Mouse (Mus musculus) liver, embryonic 14.5 days (tissue): ENCODE results near the gene Fbxl17. TPM values are rescaled to one million over a fixed set of nuclear protein-coding genes. Genes with fewer than 3 reads are reported as not detected.

Experiments used
- ATAC-seq: fragments of 200-750 bp; cut with Nextera tagmentation; 2 replicates; pipeline ENCODE4 v1.8.0; 2017; ENCODE audit warnings: moderate number of reproducible peaks, mild to moderate bottlenecking, moderate library complexity; ENCODE audit not compliant: insufficient read depth
- DNase-seq, 3 experiments: peaks; one replicate each; pipeline ENCODE4 v3.0.0-alpha.2; 2012 to 2013; ENCODE audit warnings: low read depth in 3 of 3, low spot score in 3 of 3
- H3K27ac ChIP-seq: fragments of 300-500 bp; sonication (generic); 2 replicates; pipeline ENCODE4 v1.5.1; 2014; ENCODE audit warnings: moderate library complexity, mild to moderate bottlenecking, control low read depth, inconsistent platforms
- H3K27me3 ChIP-seq: fragments of 300-500 bp; sonication (generic); 2 replicates; pipeline ENCODE4 v1.6.1; 2014; ENCODE audit warnings: mild to moderate bottlenecking, low read length, moderate library complexity; ENCODE audit not compliant: control insufficient read depth, insufficient read depth
- H3K36me3 ChIP-seq: fragments of 300-500 bp; sonication (generic); replicated peaks from 2 replicates; pipeline ENCODE4 v1.6.1; 2014; ENCODE audit warnings: low read depth; ENCODE audit not compliant: control insufficient read depth, insufficient read depth
- H3K4me1 ChIP-seq, 2 experiments: fragments of 200-500 bp in 1 of 2; fragments of 300-500 bp in 1 of 2; sonication (generic) in 1 of 2; replicated peaks; 2 replicates each; pipeline ENCODE4 v1.6.1; 2012 to 2014; ENCODE audit warnings: antibody characterized with exemption in 1 of 2, inconsistent platforms in 1 of 2, low read length in 1 of 2; ENCODE audit not compliant: control insufficient read depth in 2 of 2, insufficient read depth in 2 of 2
- H3K4me2 ChIP-seq: fragments of 300-500 bp; sonication (generic); 2 replicates; pipeline ENCODE4 v1.6.1; 2014; ENCODE audit warnings: low read depth, mild to moderate bottlenecking, control low read depth, moderate library complexity
- H3K4me3 ChIP-seq, 2 experiments: fragments of 200-500 bp in 1 of 2; fragments of 300-500 bp in 1 of 2; sonication (generic) in 1 of 2; 2 replicates each; pipeline ENCODE4 v1.5.1; 2012 to 2014; ENCODE audit warnings: low read depth in 2 of 2, low read length in 2 of 2, mild to moderate bottlenecking in 2 of 2, control low read depth in 1 of 2, inconsistent platforms in 1 of 2, moderate library complexity in 1 of 2; ENCODE audit not compliant: insufficient read depth in 1 of 2
- H3K9ac ChIP-seq: fragments of 300-500 bp; sonication (generic); replicated peaks from 2 replicates; pipeline ENCODE4 v1.6.1; 2014; ENCODE audit warnings: mild to moderate bottlenecking, control low read depth, moderate library complexity
- H3K9me3 ChIP-seq: fragments of 300-500 bp; sonication (generic); 2 replicates; pipeline ENCODE4 v1.6.1; 2016; ENCODE audit warnings: low read length, mixed read lengths; ENCODE audit not compliant: control insufficient read depth
- CTCF ChIP-seq: IDR thresholded peaks from 2 replicates; pipeline ENCODE4 v1.5.1; 2016; ENCODE audit warnings: antibody characterized with exemption, low read depth, control low read depth
- EP300 ChIP-seq: IDR thresholded peaks from 2 replicates; pipeline ENCODE4 v1.6.1; 2016; ENCODE audit warnings: antibody characterized with exemption, low read depth
- WGBS: fragments of 180-500 bp; shearing (Covaris S2); extraction: QIAGEN DNeasy Blood & Tissue Kit; methylation state at CpG from one replicate; pipeline ENCODE4 v1.1.7; 2014; ENCODE audit not compliant: insufficient replicate concordance; 5-methylcytosine and 5-hydroxymethylcytosine counted together
- polyA plus RNA-seq, 2 experiments: library from polyadenylated mRNA; depleted of rRNA in 1 of 2; stranded (reverse) in 1 of 2; unstranded in 1 of 2; fragments of >200 nt; fragmentation: Nextera tagmentation in 1 of 2; extraction: Ambion mirVana in 1 of 2; gene quantifications; 2 replicates each; pipeline versions ENCODE4 v1.2.1 to v1.2.3; 2012 to 2014

The Fbxl17 gene
- polyA plus RNA-seq, 2 experiments: 1.9 TPM

DNA sequence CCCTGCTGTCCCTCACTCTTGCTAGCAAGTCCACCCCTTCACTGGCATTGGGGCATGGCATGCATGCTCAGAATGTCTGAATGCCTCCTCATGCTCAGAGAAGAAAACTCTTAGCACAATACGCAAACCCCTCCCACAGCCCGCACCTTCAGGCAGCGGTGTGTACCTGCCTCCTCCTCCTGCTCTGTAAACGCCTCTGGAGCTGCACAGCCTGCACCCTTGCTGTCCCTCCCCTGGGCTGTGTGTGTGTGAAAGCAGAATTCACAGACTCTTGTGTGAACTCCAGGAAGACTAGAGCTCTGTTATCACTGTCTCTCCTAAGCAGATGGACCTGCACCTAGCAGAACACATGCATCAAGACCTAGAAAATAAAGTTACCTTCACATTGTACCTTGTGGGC lies 76.0 kb downstream of the Fbxl17 start:
- Histone ChIP-seq H3K36me3 (no peaks in the 10 kb centered on the region), H3K4me2 (no peak overlapping the region), H3K9ac (no peak overlapping the region), H3K27ac (no peak overlapping the region), H3K9me3 (no peaks in the 10 kb centered on the region), H3K4me1 (0 out of 4 replicates have a peak, but pooled peaks cover 0 to 3% of the 10 kb centered on the region in 2 experiments), H3K27me3 (no peaks in the 10 kb centered on the region), H3K4me3 (no peak overlapping the region)
- WGBS: 74% methylated on average over 4 of the region's 4 CpGs
- ATAC-seq (no peak), DNase-seq (no peak)
- TF ChIP-seq CTCF: no peak
- TF ChIP-seq EP300: no peak

- Histone ChIP-seq H3K9ac (no peak overlapping the region), H3K4me2 (no peak overlapping the region), H3K36me3 (no peaks in the 10 kb centered on the region), H3K9me3 (no peaks in the 10 kb centered on the region), H3K27ac (no peak overlapping the region), H3K4me3 (no peak overlapping the region), H3K27me3 (no peaks in the 10 kb centered on the region), H3K4me1 (0 out of 4 replicates have a peak, but pooled peaks cover 0 to 3% of the 10 kb centered on the region in 2 experiments)
- WGBS: 51% methylated on average over 5 of the region's 5 CpGs
- ATAC-seq (no peak), DNase-seq (no peak)
- no peak for TF ChIP-seq EP300
Observed at GRCm38 (mm10) chr17:63422685-63423084, 77.1 kb downstream of the Fbxl17 start.

GRCm38 (mm10) chr17:63421864-63422263 lies 78.0 kb downstream of the Fbxl17 start:
- ATAC-seq (no peak), DNase-seq (no peak)
- Histone ChIP-seq H3K9ac (no peak overlapping the region), H3K4me2 (no peak overlapping the region), H3K4me3 (no peak overlapping the region), H3K27me3 (no peaks in the 10 kb centered on the region), H3K27ac (no peak overlapping the region), H3K9me3 (no peaks in the 10 kb centered on the region), H3K36me3 (no peaks in the 10 kb centered on the region), H3K4me1 (0 out of 4 replicates have a peak, but pooled peaks cover 0 to 3% of the 10 kb centered on the region in 2 experiments)
- TF ChIP-seq EP300 (no peak), CTCF (no peak)
- 63% methylated on average over 2 of the region's 2 CpGs for WGBS

GRCm38 (mm10) chr17:63419503-63419902 lies 80.3 kb downstream of the Fbxl17 start:
- Histone ChIP-seq H3K4me1 (0 out of 4 replicates have a peak, but pooled peaks cover 0 to 3% of the 10 kb centered on the region in 2 experiments), H3K9me3 (no peaks in the 10 kb centered on the region), H3K27me3 (no peaks in the 10 kb centered on the region), H3K4me3 (no peak overlapping the region), H3K9ac (no peak overlapping the region), H3K36me3 (no peaks in the 10 kb centered on the region), H3K27ac (no peak overlapping the region), H3K4me2 (no peak overlapping the region)
- no peak for TF ChIP-seq CTCF
- TF ChIP-seq EP300: no peak
- DNase-seq: no peak
- ATAC-seq: no peak
- 76% methylated on average over 6 of the region's 6 CpGs for WGBS

DNA sequence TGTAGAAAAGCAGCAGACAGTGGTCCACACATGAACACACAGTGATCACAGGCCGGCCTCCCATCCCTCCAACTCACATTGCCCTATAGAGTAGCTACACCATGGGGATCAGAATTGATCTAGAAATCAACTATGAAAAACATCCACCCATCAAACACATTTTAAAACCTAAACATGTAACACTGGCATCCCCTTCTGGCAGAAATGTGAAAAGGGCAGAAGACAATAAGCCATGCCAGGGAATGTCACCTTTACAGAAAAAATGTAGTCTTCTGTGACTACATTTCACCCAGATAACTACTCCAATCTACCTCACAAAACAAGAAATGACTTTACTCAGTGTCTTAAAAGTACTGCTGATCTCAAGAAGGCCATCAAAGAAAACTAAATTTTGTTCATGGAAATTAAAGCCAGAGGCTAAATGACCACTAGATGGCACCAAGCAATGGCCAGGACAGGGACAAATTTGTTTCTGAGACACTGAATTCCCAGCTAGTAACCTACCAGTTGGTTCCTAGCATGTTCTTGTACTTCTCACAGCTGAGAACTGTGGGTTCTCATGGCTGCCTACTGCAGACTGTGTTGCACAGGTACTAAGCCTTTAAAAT lies 85.7 kb downstream of the Fbxl17 start:
- DNase-seq (peak in 1 of 3 experiments; percentile 14), ATAC-seq (no peak)
- Histone ChIP-seq H3K4me3 (no peak overlapping the region), H3K9ac (no peak overlapping the region), H3K27ac (no peak overlapping the region), H3K36me3 (no peaks in the 10 kb centered on the region), H3K4me1 (no peaks in the 10 kb centered on the region; a peak in 1 of 4 replicates), H3K27me3 (no peaks in the 10 kb centered on the region), H3K4me2 (no peak overlapping the region), H3K9me3 (no peaks in the 10 kb centered on the region)
- WGBS: 81% methylated on average over 1 of the region's 1 CpGs
- TF ChIP-seq CTCF: peak; percentile 67
- no peak for TF ChIP-seq EP300
